Mouse (Mus musculus) embryonic fibroblast, embryonic 13.5 days (primary cell): ENCODE results near the gene Zfp42. TPM values are rescaled to one million over a fixed set of nuclear protein-coding genes. Genes with fewer than 3 reads are reported as not detected.
"Not testable (repeated sequence)": the region's sequence is repeated elsewhere in the genome, so short reads cannot be mapped to it uniquely, and the experiment has no call there.

Experiments
- H3K27ac ChIP-seq: 2 replicates; pipeline ENCODE4 v1.5.1; 2012; ENCODE audit warnings: low read length, control low read depth, inconsistent platforms; ENCODE audit not compliant: insufficient read depth
- H3K4me1 ChIP-seq: 2 replicates; pipeline ENCODE4 v1.6.1; 2011; ENCODE audit warnings: low read length; ENCODE audit not compliant: control insufficient read depth, insufficient read depth
- H3K4me3 ChIP-seq: 2 replicates; pipeline ENCODE4 v1.5.1; 2011; ENCODE audit warnings: mild to moderate bottlenecking, control low read depth, low read length; ENCODE audit not compliant: insufficient read depth
- CTCF ChIP-seq: IDR thresholded peaks from 2 replicates; pipeline ENCODE4 v1.5.1; 2011; ENCODE audit warnings: mild to moderate bottlenecking, control low read depth, low read length, moderate library complexity, borderline replicate concordance; ENCODE audit not compliant: insufficient read depth
- POLR2A ChIP-seq: IDR thresholded peaks from 2 replicates; pipeline ENCODE4 v1.6.1; 2011; ENCODE audit warnings: low read depth, mild to moderate bottlenecking, control low read depth, low read length, moderate library complexity
- polyA plus RNA-seq: library from polyadenylated mRNA; stranded (reverse); fragments of >200 nt; gene quantifications from 2 replicates; pipeline ENCODE4 v1.2.4, GENCODE M21; 2011; ENCODE audit warnings: low read depth; ENCODE audit not compliant: missing spikeins, insufficient read length

Gene Zfp42
- polyA plus RNA-seq, result not detected in 2 replicates

DNA sequence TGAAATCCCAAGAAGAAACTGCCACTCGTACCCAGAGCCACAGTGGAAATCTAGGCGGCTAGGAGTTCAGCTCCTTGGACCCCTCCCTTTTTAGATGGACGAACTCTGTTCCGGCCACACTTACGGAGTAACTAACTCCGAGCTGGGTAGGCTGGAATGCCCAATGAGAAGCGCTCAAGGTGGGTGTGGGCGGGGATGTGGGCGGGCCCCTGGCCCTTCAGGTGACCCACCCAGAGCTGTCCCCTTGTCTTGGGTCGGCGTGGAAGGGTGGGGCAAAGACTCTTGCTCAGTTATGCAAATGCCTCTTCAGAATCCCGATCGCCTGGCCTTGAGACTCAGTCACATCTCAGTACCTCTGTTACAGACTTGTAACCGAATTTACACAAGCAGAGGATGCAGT, at the start of gene Zfp42:
Zfp42 (minus strand) TSS at position 85 of the 400 bp plus-strand sequence.
- no peaks in the 10 kb centered on the region for H3K4me1 ChIP-seq
- no peak within 1 kb of the TSS for H3K27ac ChIP-seq
- H3K4me3 ChIP-seq, result no peak within 1 kb of the TSS
- TF ChIP-seq POLR2A, result no peak

GRCm38 (mm10) chr8:43356069-43356770, 49.4 kb upstream of the Zfp42 start:
- TF ChIP-seq POLR2A (no peak), CTCF (no peak)
- Histone ChIP-seq H3K27ac (no peak overlapping the region), H3K4me1 (no peaks in the 10 kb centered on the region), H3K4me3 (no peak overlapping the region)

GRCm38 (mm10) chr8:43352241-43352640, 45.5 kb upstream of the Zfp42 start:
- H3K4me1 ChIP-seq, H3K27ac ChIP-seq, H3K4me3 ChIP-seq: not testable (repeated sequence)

DNA sequence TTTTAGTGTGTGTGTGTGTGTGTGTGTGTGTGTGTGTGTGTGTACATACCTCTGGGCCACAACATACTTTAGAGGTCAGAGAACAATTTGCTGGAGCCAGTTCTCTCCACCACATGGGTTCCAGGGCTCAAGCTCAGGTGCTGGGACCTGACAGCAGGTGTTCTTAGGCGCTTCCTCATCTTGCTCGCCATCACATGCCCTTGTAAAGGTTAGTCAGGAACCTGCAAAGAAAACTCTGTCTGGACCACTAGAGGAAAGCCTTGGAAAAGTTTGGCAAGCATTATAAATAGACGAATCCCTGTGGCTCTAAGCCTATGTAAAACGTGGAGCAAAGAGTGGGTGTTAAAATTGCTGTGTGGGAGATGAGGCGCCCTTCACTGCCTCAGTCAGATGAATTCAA, 31.8 kb upstream of the Zfp42 start:
- H3K27ac ChIP-seq, result no peak overlapping the region
- H3K4me1 ChIP-seq, result no peaks in the 10 kb centered on the region
- no peak for TF ChIP-seq CTCF
- TF ChIP-seq POLR2A, result no peak
- no peak overlapping the region for H3K4me3 ChIP-seq

GRCm38 (mm10) chr8:43333465-43333864, 26.7 kb upstream of the Zfp42 start:
- no peak overlapping the region for H3K27ac ChIP-seq
- no peak overlapping the region for H3K4me3 ChIP-seq
- no peaks in the 10 kb centered on the region for H3K4me1 ChIP-seq
- TF ChIP-seq POLR2A (no peak), CTCF (no peak)

DNA sequence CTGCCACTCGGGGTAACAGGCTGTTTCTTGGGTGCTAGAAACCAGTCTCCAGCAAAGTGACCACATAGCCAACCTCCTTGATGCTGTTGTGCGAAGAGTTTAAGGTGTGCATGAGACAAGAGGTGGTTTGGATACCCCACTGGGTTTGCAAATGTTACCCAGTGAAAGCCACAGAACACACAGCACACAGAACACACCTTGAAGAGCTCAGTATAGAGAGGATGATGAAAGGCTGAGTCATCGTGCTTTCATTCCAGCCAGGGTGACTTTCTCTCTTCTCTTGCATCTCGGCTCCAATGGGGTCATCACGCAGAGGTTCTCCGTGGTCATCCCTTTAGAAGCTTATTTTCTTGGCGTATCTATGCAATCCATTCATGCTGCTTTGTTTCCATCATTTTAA, 24.9 kb upstream of the Zfp42 start:
- Histone ChIP-seq H3K4me1 (no peaks in the 10 kb centered on the region), H3K4me3 (no peak overlapping the region), H3K27ac (no peak overlapping the region)
- TF ChIP-seq POLR2A (no peak), CTCF (no peak)

- Histone ChIP-seq H3K4me1 (no peaks in the 10 kb centered on the region), H3K4me3 (no peak overlapping the region), H3K27ac (no peak overlapping the region)
- TF ChIP-seq CTCF (no peak), POLR2A (no peak)
Observed at GRCm38 (mm10) chr8:43329913-43330705, 23.3 kb upstream of the Zfp42 start.

- H3K4me1 ChIP-seq, result no peaks in the 10 kb centered on the region
- TF ChIP-seq POLR2A (no peak), CTCF (no peak)
- no peak overlapping the region for H3K4me3 ChIP-seq
- no peak overlapping the region for H3K27ac ChIP-seq
Observed at GRCm38 (mm10) chr8:43328666-43329065, 21.9 kb upstream of the Zfp42 start.

- TF ChIP-seq CTCF (no peak), POLR2A (no peak)
- no peak overlapping the region for H3K4me3 ChIP-seq
- H3K4me1 ChIP-seq, result no peaks in the 10 kb centered on the region
- H3K27ac ChIP-seq, result no peak overlapping the region
Observed at GRCm38 (mm10) chr8:43320771-43321170, 14.0 kb upstream of the Zfp42 start.

DNA sequence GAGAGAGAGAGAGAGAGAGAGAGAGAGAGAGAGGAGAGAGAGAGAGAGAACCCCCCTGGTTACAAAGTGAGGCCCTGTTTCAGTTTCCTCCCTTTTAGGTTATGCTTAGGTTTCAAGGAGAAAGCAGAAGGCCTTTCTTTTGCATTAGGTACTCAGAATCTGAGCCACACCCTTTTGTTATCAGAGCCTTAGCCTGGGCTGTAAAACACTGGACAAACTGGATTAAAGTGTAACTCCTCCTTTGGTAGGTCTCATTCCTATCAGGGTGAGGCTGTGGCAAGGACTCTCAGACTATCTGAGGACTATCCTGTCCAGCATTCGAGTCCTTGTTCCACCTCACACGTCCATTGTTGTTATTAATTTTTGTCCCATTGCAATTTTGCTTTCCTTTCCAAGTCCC, 1.4 kb upstream of the Zfp42 start:
- no peaks in the 10 kb centered on the region for H3K4me1 ChIP-seq
- no peak overlapping the region for H3K27ac ChIP-seq
- no peak overlapping the region for H3K4me3 ChIP-seq
- TF ChIP-seq POLR2A, result no peak
